Mouse (Mus musculus) embryonic fibroblast, embryonic 13.5 days (primary cell): ENCODE results near the gene Wasl. TPM values are rescaled to one million over a fixed set of nuclear protein-coding genes. Genes with fewer than 3 reads are reported as not detected.

ENCODE experiments used
- H3K27ac ChIP-seq: 2 replicates; pipeline ENCODE4 v1.5.1; 2012; ENCODE audit warnings: low read length, control low read depth, inconsistent platforms; ENCODE audit not compliant: insufficient read depth
- H3K4me1 ChIP-seq: 2 replicates; pipeline ENCODE4 v1.6.1; 2011; ENCODE audit warnings: low read length; ENCODE audit not compliant: control insufficient read depth, insufficient read depth
- H3K4me3 ChIP-seq: 2 replicates; pipeline ENCODE4 v1.5.1; 2011; ENCODE audit warnings: mild to moderate bottlenecking, control low read depth, low read length; ENCODE audit not compliant: insufficient read depth
- CTCF ChIP-seq: IDR thresholded peaks from 2 replicates; pipeline ENCODE4 v1.5.1; 2011; ENCODE audit warnings: mild to moderate bottlenecking, control low read depth, low read length, moderate library complexity, borderline replicate concordance; ENCODE audit not compliant: insufficient read depth
- POLR2A ChIP-seq: IDR thresholded peaks from 2 replicates; pipeline ENCODE4 v1.6.1; 2011; ENCODE audit warnings: low read depth, mild to moderate bottlenecking, control low read depth, low read length, moderate library complexity
- polyA plus RNA-seq: library from polyadenylated mRNA; stranded (reverse); fragments of >200 nt; gene quantifications from 2 replicates; pipeline ENCODE4 v1.2.4, GENCODE M21; 2011; ENCODE audit warnings: low read depth; ENCODE audit not compliant: missing spikeins, insufficient read length

The Wasl gene
- 37.6 and 45.4 TPM in 2 replicates for polyA plus RNA-seq

DNA sequence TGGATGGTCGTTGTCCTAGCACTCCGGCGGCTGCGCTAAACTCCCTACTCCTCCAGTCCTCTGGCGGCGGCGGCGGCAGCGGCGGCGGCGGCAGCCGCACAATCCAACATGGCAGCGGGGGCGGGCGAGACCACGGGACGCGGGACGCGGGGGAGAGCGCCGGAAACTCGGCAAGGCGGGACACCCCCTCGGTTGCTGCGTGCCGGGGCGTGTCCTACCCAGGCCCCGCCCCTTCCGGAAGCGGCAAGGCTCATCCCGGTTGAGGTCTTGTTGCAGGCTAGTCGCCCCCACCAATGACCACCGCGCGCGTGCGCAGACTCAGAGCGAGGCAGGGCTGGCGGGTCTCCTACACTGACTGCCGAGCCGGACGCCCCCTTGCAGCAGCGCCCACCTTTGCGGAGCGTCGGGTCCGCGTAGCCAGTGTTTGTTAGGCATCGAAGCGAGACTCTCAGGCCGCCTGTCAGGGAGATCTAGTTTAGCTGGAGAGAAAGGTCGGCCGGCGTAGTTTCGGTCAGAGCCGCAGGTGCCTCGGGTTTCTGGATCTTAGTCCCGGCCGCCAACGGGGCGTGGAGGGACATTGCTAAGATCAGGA is at the start of gene Wasl:
Wasl (minus strand) TSS at position 143 of the 592 bp plus-strand sequence.
- TF ChIP-seq CTCF (no peak), POLR2A (peak; percentile 89)
- Histone ChIP-seq H3K27ac (peak within 1 kb of the TSS; percentile 83), H3K4me1 (no peaks in the 10 kb centered on the region), H3K4me3 (peak within 1 kb of the TSS; percentile 93)

DNA sequence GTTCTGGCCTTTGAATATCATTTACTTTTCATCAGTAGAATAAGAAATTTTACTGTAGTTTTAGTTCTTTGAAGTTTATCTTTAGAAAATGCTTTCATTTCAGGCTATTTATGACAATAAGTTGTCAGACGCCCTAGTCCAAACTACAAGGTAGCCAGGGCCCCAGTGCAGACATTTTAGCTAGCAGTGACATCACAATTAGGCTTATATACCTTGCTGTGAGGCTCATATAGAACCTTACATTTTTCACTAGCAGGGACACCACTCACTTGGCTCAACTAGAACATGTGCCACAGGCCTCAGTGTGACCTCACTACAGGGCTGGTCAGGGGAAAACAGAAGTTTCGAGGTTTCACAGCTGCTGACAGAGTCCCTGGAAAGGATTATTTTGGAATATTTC is 42.7 kb upstream of the Wasl start:
- no peak overlapping the region for H3K4me3 ChIP-seq
- no peak overlapping the region for H3K27ac ChIP-seq
- H3K4me1 ChIP-seq = no peaks in the 10 kb centered on the region
- TF ChIP-seq POLR2A = no peak
- TF ChIP-seq CTCF = no peak

DNA sequence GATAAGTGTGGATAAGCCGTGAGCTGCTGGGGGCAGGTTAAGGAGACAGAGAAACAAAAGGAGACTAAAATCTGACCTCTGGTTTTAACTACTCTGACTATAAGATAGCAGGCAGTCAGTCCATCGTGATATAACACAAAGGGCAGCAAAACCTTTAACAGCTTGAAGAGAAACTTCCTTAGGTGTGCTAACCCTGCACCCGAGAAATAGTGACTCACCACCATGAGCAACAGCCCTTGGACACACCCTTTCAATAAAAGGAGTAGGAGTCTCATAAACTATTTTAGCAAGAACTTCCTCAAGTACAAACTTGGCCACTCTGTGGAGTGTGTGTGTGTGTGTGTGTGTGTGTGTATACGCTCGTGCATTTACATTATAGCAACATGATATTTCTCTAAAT is 42.3 kb upstream of the Wasl start:
- Histone ChIP-seq H3K4me1 (no peaks in the 10 kb centered on the region), H3K27ac (no peak overlapping the region), H3K4me3 (no peak overlapping the region)
- TF ChIP-seq CTCF (no peak), POLR2A (no peak)

DNA sequence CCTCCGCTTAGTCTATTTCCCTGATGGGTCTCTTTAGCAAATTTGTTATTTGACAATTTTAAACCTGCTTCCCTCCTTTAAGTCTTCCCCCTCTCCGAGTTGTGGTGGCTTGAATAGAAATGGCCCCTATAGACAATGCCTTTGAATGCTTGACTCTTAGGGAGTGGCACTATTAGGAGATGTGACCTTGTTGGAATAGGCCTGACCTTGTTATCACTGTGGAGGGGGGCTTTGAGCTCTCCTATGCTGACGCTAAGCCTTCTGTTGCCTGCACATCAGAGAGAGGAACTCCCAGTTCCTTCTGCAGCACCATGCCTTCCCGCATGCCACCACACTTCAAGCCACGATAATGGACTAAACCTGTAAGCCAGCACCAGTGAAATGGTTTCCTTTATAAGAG is 32.4 kb upstream of the Wasl start:
- H3K27ac ChIP-seq = no peak overlapping the region
- H3K4me3 ChIP-seq = no peak overlapping the region
- no peaks in the 10 kb centered on the region for H3K4me1 ChIP-seq
- no peak for TF ChIP-seq CTCF
- TF ChIP-seq POLR2A = no peak

DNA sequence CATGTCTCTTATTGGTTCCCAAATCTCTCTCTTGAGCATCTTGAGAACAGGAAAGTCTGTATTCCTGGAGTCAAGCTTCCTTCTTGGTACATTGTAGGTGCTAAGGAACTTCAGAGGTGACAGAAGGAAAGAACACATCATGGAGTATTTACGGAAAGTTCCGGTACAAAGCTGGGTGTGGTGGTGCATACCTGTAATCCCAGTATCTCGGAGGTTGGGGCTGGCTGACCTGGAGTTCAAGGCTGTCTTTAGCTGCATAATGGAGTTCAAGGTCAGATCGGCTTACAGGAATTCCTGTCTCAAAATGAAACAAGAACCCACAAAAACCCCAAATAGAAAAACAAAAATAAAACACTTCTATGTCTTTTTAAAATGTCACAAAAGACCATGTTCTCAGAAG is 31.3 kb upstream of the Wasl start:
- no peak overlapping the region for H3K27ac ChIP-seq
- H3K4me3 ChIP-seq = no peak overlapping the region
- no peaks in the 10 kb centered on the region for H3K4me1 ChIP-seq
- TF ChIP-seq POLR2A = no peak
- TF ChIP-seq CTCF = no peak

DNA sequence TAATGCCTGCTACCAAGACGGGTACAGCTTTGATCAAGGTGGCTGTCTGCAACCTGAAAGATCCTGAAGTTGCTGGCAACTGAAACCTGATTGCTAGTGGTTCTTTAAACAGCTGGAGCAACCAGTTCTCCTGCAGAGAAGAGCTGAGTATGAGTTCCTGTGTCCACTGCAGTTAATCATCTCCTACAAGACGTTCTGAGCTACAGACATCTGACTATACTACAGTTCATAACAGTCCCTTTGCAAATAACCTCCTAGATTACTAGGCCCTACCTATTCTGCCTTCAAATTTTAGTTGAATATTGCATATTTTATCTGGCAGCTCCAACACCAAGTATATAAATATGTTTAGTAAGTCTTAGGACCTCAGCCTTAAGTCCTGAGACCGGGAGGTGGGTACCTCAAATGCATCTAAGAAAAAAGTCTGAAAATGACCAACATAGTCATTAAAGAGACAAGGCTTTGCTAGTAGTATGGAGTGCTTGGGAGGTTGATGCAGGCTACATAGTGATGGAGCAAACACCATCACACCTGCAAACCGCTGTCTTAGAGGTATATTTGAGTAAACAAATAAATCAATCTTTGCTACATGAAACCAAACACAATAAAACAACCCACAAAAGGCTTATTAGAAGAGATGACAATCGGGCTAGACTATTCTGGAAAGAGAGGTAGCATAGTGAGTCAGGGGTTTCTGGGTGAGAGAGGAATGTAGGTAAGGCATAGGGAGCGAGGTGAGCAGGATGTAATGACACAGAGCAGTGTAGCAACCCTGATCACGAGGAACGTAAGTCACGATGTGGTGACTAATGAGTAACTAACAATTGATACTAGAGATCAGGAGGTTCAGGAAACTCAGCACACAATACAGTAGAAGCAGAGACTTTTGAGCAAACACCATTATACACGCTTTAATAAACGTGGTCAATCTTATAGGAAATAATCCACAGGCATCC is 29.9 kb upstream of the Wasl start:
- no peaks in the 10 kb centered on the region for H3K4me1 ChIP-seq
- no peak overlapping the region for H3K27ac ChIP-seq
- no peak for TF ChIP-seq CTCF
- TF ChIP-seq POLR2A = no peak
- no peak overlapping the region for H3K4me3 ChIP-seq

DNA sequence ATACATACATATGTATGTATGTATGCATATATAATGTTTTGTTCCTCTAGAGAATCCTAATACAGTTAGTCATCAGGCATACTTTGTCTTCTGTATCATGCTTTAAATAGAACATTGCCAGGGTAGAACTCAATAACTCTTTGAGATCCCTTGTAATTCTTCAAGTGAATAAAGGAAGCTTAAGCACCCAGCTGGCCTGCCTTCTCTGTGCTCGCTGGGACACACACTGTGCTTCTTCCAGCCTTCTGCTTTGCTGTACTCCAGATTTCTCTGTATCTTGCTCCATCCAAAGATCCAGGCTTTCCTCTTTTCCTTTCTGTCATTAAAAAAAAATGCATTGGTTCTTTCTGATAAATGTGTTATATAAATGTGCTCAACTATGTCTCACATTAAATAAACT is 23.1 kb upstream of the Wasl start:
- no peak overlapping the region for H3K4me3 ChIP-seq
- no peaks in the 10 kb centered on the region for H3K4me1 ChIP-seq
- no peak overlapping the region for H3K27ac ChIP-seq
- TF ChIP-seq POLR2A (no peak), CTCF (no peak)

DNA sequence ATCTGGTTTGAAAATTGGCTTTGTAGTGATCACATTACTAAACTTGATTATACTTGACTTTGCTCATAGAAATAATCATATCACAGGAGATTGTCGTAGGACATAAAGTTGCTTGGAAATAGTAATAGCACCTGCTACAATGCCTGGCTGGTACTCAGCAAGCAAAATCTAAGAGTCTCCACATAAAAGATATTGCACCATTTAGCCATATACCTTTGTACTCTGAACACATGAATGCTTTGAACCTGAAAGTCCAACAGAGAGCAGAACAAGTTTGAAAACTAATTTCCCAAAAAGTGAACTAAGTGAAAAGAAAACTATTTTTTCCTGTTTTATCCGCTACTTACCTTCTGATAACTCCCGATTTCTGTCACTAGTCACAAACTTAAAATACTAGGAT is 18.3 kb upstream of the Wasl start:
- TF ChIP-seq CTCF = no peak
- no peak for TF ChIP-seq POLR2A
- H3K27ac ChIP-seq = no peak overlapping the region
- no peaks in the 10 kb centered on the region for H3K4me1 ChIP-seq
- H3K4me3 ChIP-seq = no peak overlapping the region

DNA sequence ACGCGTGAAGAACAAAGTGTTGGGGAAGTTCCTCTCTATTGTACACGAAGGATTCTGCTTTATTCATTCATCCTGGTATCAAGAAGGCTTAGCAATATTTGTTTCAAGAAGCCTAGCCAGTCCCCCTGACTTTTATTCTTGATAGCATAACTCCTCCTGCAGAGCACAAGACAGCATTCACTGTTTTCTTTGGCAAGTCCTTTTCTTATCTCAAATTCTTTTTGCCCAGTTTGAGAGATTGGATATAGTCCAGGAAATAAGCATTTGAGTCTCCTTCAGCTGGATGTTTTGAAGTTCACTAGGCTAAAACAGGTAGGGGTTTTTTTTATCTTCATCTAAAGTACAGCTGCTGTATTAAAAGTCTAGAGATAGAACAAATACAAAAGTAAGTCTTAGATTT is 3.0 kb upstream of the Wasl start:
- TF ChIP-seq CTCF (no peak), POLR2A (no peak)
- no peak overlapping the region for H3K27ac ChIP-seq
- H3K4me3 ChIP-seq = no peak overlapping the region
- no peaks in the 10 kb centered on the region for H3K4me1 ChIP-seq

DNA sequence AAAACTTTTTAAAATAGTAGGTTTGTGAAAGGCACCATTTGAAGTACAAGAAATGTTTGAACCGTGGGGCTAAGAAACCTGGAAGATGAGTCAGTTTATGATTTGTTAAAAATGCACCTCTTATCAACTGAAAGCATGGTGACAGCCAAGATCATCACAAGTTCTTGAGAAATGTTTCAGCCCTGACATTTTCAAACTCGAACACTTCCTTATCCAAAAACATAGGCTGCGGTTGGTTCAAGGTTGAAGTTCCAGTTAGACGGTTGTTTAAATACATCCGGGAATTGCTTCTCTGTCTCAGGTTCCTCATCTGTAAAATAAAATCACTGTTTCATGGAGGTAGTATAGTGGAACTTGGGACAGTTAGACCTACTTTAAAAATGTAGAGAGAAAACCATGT is 1.4 kb upstream of the Wasl start:
- Histone ChIP-seq H3K4me3 (no peak overlapping the region), H3K4me1 (no peaks in the 10 kb centered on the region), H3K27ac (no peak overlapping the region)
- TF ChIP-seq POLR2A (no peak), CTCF (no peak)
